Mouse (Mus musculus) urinary bladder, adult 2 months (tissue): ENCODE data around the gene Syt17. TPM values are rescaled to one million over a fixed set of nuclear protein-coding genes. Genes with fewer than 3 reads are reported as not detected.

Experiments used
- DNase-seq: peaks from one replicate; pipeline ENCODE4 v3.0.0; 2022; ENCODE audit warnings: low spot score
- polyA plus RNA-seq: library from polyadenylated mRNA; depleted of rRNA; stranded (reverse); fragments of >200 nt; gene quantifications from 2 replicates; pipeline ENCODE4 v1.2.3, GENCODE M21; 2012

The Syt17 gene
- polyA plus RNA-seq, 1 experiment, result 2.8 TPM

- DNase-seq, result no peak
These were observed 15.1 kb upstream of the Syt17 start for GRCm38 (mm10) chr7:118462818-118463762.

- no peak for DNase-seq
These were observed 13.5 kb upstream of the Syt17 start for GRCm38 (mm10) chr7:118461400-118462136.

- DNase-seq, result no peak
These were observed 5.7 kb upstream of the Syt17 start for GRCm38 (mm10) chr7:118453722-118454121.

- DNase-seq, result no peak
These were observed 4.9 kb upstream of the Syt17 start for GRCm38 (mm10) chr7:118452940-118453339.

- peak; percentile 28 for DNase-seq
These were observed 510 bp downstream of the Syt17 start for GRCm38 (mm10) chr7:118447291-118448133.

GRCm38 (mm10) chr7:118443895-118444485 is 4.0 kb downstream of the Syt17 start:
- no peak for DNase-seq

- DNase-seq, result no peak
These were observed 4.7 kb downstream of the Syt17 start for GRCm38 (mm10) chr7:118443371-118443770.

- DNase-seq, result no peak
These were observed 6.5 kb downstream of the Syt17 start for GRCm38 (mm10) chr7:118441535-118441934.

- DNase-seq, result no peak
These were observed 10.8 kb downstream of the Syt17 start for GRCm38 (mm10) chr7:118437101-118437802.

GRCm38 (mm10) chr7:118428937-118429336 is 19.1 kb downstream of the Syt17 start:
- no peak for DNase-seq

- no peak for DNase-seq
These were observed 28.4 kb downstream of the Syt17 start for GRCm38 (mm10) chr7:118419491-118420180.

- no peak for DNase-seq
These were observed 33.8 kb downstream of the Syt17 start for GRCm38 (mm10) chr7:118414183-118414582.

GRCm38 (mm10) chr7:118411877-118412276 is 36.1 kb downstream of the Syt17 start:
- DNase-seq, result no peak

GRCm38 (mm10) chr7:118409421-118409820 is 38.6 kb downstream of the Syt17 start:
- no peak for DNase-seq

- DNase-seq, result no peak
These were observed 42.8 kb downstream of the Syt17 start for GRCm38 (mm10) chr7:118405251-118405650.

- DNase-seq, result no peak
These were observed 45.4 kb downstream of the Syt17 start for GRCm38 (mm10) chr7:118402576-118403022.

GRCm38 (mm10) chr7:118401949-118402348 is 46.1 kb downstream of the Syt17 start:
- DNase-seq, result no peak

- DNase-seq, result no peak
These were observed 48.3 kb downstream of the Syt17 start for GRCm38 (mm10) chr7:118399764-118400163.

GRCm38 (mm10) chr7:118390705-118391104 is 57.3 kb downstream of the Syt17 start:
- DNase-seq, result no peak

GRCm38 (mm10) chr7:118380996-118381395 is 67.0 kb downstream of the Syt17 start:
- DNase-seq, result no peak
